Mouse (Mus musculus) spleen, postnatal 0 days (tissue): Measurements from ENCODE around the gene Serpinb6b. TPM values are rescaled to one million over a fixed set of nuclear protein-coding genes. Genes with fewer than 3 reads are reported as not detected.

Experiments used
- polyA plus RNA-seq: library from polyadenylated mRNA; unstranded; fragments of >200 nt; fragmentation: Nextera tagmentation; extraction: Ambion mirVana; gene quantifications from 2 replicates; pipeline ENCODE4 v1.2.1, GENCODE M21; 2015

The Serpinb6b gene
- 24.6 and 25.5 TPM in 2 replicates for polyA plus RNA-seq

DNA sequence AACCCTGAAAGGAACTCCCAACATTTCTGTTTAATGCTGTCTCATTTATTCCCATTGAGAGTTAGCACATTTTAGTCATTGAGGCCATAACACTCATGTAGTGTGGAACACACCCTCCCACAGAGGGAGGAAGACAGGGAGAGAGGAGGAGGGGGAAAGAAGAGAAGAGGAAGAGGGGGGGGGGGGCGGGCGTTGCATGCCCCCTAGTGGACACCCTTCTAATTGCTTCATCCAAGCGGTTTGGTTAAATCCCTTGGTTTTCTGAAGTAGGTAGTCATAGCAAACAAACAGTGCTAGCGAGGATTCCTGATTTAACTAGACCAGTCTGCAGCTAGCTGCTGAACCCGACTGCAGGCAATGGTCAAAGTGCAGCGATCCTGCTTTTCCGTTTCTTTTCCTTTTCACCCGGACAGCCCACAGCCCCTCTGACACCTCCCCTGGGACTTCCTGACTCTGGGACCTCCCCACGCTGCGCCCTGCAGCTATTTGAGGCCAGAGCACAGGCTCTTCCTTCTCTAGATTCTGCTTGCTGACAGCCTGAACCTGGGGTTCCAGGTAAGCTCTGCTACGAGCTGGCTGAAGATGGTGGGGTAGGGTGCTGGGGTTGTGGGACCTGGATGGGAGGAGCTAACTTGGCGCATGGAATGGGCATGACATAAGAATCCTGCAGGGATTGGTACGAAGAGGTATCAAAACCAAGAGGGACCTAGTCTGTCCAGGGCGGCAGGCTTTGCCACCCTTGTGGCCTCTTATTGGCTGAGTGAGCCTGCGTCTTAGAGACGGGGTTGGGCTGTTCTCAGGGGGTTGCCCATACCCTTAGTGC is at the start of gene Serpinb6b:
Gene Serpinb6b (plus strand): TSS at position 221 of the 823 bp plus-strand sequence.

DNA sequence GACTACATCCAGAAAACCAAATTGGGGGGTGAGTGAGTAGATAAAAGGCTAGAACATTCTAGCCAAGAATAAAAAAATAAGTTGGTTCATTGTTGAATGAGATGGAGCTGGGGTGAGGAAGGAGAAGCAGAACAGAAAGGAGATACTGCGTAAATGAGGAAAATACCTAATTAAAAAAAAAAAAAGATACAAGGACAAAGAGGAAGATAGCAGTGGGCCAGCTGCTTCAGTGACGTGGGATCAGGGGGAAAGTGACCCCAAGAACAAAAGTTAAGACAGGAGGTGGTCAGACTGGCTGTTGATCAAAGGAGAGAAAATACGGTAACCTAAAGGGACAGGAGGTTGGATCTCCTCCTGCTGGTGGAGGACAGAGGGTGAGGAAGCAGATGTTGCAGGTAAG is 37.9 kb downstream of the Serpinb6b start, which contains the start of gene Serpinb9:
Gene Serpinb9 (plus strand): TSS at position 301 of the 400 bp plus-strand sequence.

DNA sequence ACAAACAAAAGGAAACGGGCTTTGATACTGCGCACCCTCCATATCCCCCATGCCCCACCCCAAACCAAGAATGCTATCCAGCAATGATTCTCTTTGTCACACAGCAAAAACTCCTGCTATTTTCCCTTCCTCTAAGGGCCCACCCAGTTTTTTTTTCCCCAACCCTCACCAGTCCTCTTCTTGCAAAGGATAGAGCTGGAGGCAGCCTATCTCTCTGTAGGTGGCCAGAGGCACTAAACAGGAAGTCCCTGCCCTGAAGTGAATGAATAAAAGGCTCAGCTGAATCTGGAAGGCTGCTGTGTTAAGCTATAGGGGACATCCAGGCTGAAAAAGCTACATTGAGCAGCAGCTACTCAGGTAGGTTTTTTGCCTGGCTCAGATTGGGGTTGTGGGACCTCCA is 62.2 kb downstream of the Serpinb6b start, which contains the start of gene Serpinb9b:
Gene Serpinb9b (plus strand): TSS at position 173 of the 400 bp plus-strand sequence.

Other genes with a start within 250 kb of the Serpinb6b start
- gene Mylk4, start 181.3 kb upstream of the Serpinb6b start, polyA plus RNA-seq: 0.06 TPM in 1 of 2 replicates, not detected in the other
- gene Wrnip1, start 163.2 kb upstream of the Serpinb6b start, polyA plus RNA-seq: 11.2 and 11.7 TPM in 2 replicates
- gene D930007J09Rik, start 162.4 kb upstream of the Serpinb6b start, polyA plus RNA-seq: not detected in 2 replicates
- gene Serpinb1a, start 114.0 kb upstream of the Serpinb6b start, polyA plus RNA-seq: 88.8 and 133 TPM in 2 replicates
- gene Serpinb1c, start 67.0 kb upstream of the Serpinb6b start, polyA plus RNA-seq: not detected in 2 replicates
- gene Serpinb9, start 38.0 kb downstream of the Serpinb6b start, polyA plus RNA-seq: 8.9 and 10.0 TPM in 2 replicates
- 0.08 and 0.15 TPM in 2 replicates for gene Serpinb9b, start 62.2 kb downstream of the Serpinb6b start, polyA plus RNA-seq
- 0.07 and 0.30 TPM in 2 replicates for gene Serpinb1b, start 113.4 kb downstream of the Serpinb6b start, polyA plus RNA-seq
- not detected in 2 replicates for gene Serpinb9c, start 194.5 kb downstream of the Serpinb6b start, polyA plus RNA-seq
- not detected in 2 replicates for gene Serpinb9d, start 227.8 kb downstream of the Serpinb6b start, polyA plus RNA-seq